Mouse (Mus musculus): ENCODE results near the gene Dchs1.

GRCm38 (mm10) chr7:105738948-105739347 lies 48.5 kb downstream of the Dchs1 start:
- TF ChIP-seq POLR2AphosphoS2 (IDR thresholded peaks at IDR 0.05; ENCODE audit: low read length) (no peak), POLR2A (IDR thresholded peaks at IDR 0.05; ENCODE audit: control insufficient read depth in 1 of 2, insufficient read depth in 1 of 2, low read depth in 1 of 2, low read length in 2 of 2, poor library complexity in 1 of 2) (no peak), ELF1 (IDR thresholded peaks at IDR 0.05; ENCODE audit: low read depth, low read length) (no peak), CTCF (IDR thresholded peaks at IDR 0.05 in 2 of 3, conservative IDR thresholded peaks at IDR 0.05 in 1 of 3; ENCODE audit: control insufficient read depth in 1 of 3, insufficient read depth in 1 of 3, low read depth in 2 of 3, low read length in 3 of 3, poor library complexity in 1 of 3, severe bottlenecking in 1 of 3) (no peak), CHD2 (IDR thresholded peaks at IDR 0.05; ENCODE audit: low read length) (no peak), UBTF (IDR thresholded peaks at IDR 0.05; ENCODE audit: borderline replicate concordance, insufficient read depth, low read depth, low read length) (no peak), JUND (IDR thresholded peaks at IDR 0.05; ENCODE audit: low read depth, low read length) (no peak), USF1 (IDR thresholded peaks at IDR 0.05; ENCODE audit: low read depth, low read length) (no peak), MXI1 (IDR thresholded peaks at IDR 0.05; ENCODE audit: low read depth, low read length) (no peak), ZMIZ1 (IDR thresholded peaks at IDR 0.05; ENCODE audit: low read depth, low read length) (no peak), EP300 (IDR thresholded peaks at IDR 0.05; ENCODE audit: low read depth in 1 of 2, low read length in 2 of 2) (no peak)
